Mouse (Mus musculus): ENCODE results near the gene Bbs9.

GRCm38 (mm10) chr9:22819539-22819938 lies 344.0 kb downstream of the Bbs9 start:
- TF ChIP-seq CTCF (IDR thresholded peaks at IDR 0.05; ENCODE audit: control insufficient read depth, insufficient read depth, insufficient read length): no peak
- no peak for TF ChIP-seq USF1 (IDR thresholded peaks at IDR 0.05; ENCODE audit: low read depth)
- TF ChIP-seq MAX (IDR thresholded peaks at IDR 0.05): no peak
